Mouse (Mus musculus): ENCODE measurements at regions not wholly inside any gene's neighbourhood (a gene's known extent, or its start where the extent isn't known, plus 50 kb on each side); places are given as distances from the start of the nearest gene placed in this dataset.

GRCm38 (mm10) chr16:39325627-39326026, 433.2 kb downstream of the Igsf11 start:
- TF ChIP-seq CTCF (IDR thresholded peaks at IDR 0.05; ENCODE audit: low read depth, low read length) (no peak), POLR2A (IDR thresholded peaks at IDR 0.05; ENCODE audit: extremely low read depth, insufficient read depth, low read length) (no peak)
